Mouse (Mus musculus): Measurements from ENCODE around the gene Emilin2. TPM values are rescaled to one million over a fixed set of nuclear protein-coding genes. Genes with fewer than 3 reads are reported as not detected.

Emilin2 gene
- polyA plus RNA-seq, 1 experiment from 2014 or later, result 9.6 TPM

- Histone ChIP-seq H3K9me3 (replicated peaks) (no peaks in the 10 kb centered on the region), H3K9ac (peak overlapping the region; percentile 68), H3K4me2 (replicated peaks) (peak overlapping the region; percentile 100), H3K27ac (no peak overlapping the region), H3K27me3 (peaks cover 15% of the 10 kb centered on the region), H3K36me3 (no peaks in the 10 kb centered on the region), H3K4me1 (peaks cover 16% of the 10 kb centered on the region), H3K4me3 (peak overlapping the region; percentile 72)
- WGBS, result under 1% methylated on average over 60 of the region's 67 CpGs
- ATAC-seq (ENCODE audit: low FRiP score), result peak; percentile 58
Measured at GRCm38 (mm10) chr17:71310486-71311339, 1.1 kb downstream of the Emilin2 start.

DNA sequence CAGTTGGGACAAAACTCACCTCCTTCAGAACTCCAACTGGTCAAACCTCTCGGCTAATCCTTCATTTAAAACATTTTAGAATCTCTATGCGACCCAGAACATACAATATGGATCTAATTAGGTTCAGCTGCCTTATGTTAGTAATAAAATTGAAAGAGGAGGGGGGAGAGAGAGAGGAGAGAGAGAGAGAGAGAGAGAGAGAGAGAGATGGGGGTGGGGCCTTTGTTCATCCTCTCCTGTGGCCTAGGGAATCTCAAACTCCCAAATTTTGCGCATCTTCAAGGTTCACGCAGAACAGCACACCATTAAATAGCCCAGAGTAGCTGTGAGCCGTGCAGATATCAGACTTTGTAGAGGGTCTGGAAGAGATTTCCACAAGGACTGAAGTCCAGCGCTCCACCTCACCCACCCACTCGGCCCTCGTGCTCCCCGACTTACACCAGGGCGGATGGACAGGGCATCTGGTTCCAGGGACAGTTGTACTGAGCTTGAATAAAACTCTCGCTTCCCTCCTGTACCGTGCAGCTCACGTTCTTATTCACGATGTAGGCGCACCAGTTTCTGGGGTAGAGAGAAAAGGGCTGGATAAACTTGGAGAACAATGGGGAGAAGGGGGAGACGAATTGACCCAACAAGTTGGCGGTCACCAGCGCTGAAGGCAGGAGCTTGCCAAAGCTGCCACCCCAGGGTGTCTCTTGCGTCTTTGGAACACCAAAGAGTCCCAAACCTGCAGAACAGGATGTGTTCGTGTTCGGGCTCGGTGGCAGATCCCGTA, 1.9 kb downstream of the Emilin2 start:
- WGBS, result 3% methylated on average over 23 of the region's 23 CpGs
- H3K9me3 ChIP-seq (replicated peaks), result no peaks in the 10 kb centered on the region
- no peaks in the 10 kb centered on the region for H3K36me3 ChIP-seq
- ATAC-seq (ENCODE audit: low FRiP score), result peak; percentile 55
- peak overlapping the region; percentile 72 for H3K4me3 ChIP-seq
- H3K27ac ChIP-seq, result no peak overlapping the region
- peaks cover 15% of the 10 kb centered on the region for H3K27me3 ChIP-seq
- peak overlapping the region; percentile 100 for H3K4me2 ChIP-seq (replicated peaks)
- peak overlapping the region; percentile 68 for H3K9ac ChIP-seq
- peaks cover 16% of the 10 kb centered on the region for H3K4me1 ChIP-seq

DNA sequence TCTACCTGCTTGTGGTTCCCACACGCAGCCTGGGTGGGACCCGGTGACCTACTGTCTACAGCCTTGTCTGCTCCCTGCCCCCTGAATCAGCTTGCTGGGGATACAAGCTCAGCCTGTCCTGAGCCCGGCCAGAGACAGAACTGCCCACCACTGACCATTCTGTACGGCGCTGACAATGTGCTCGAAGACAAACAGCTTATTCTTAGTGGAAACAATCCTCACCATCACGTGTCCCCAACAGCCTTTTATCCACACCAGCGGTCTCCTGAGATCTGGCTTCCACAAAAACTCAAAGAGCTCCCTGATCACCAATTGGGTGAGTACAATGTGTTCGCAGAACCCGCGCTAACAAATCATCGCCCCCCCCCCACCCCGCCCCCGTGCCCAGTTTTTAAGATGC, 2.6 kb downstream of the Emilin2 start:
- no peak overlapping the region for H3K9ac ChIP-seq

GRCm38 (mm10) chr17:71308296-71308695, 3.5 kb downstream of the Emilin2 start:
- Histone ChIP-seq H3K4me1 (peaks cover 16% of the 10 kb centered on the region), H3K9ac (no peak overlapping the region), H3K27ac (no peak overlapping the region), H3K4me3 (no peak overlapping the region), H3K27me3 (peaks cover 15% of the 10 kb centered on the region), H3K4me2 (replicated peaks) (no peak overlapping the region), H3K9me3 (replicated peaks) (no peaks in the 10 kb centered on the region), H3K36me3 (no peaks in the 10 kb centered on the region)
- WGBS, result 93% methylated on average over 5 of the region's 5 CpGs
- ATAC-seq (ENCODE audit: low FRiP score), result no peak

More for the DNA sequence above, 2.6 kb downstream of the Emilin2 start:
- H3K27ac ChIP-seq, result no peak overlapping the region
- H3K4me3 ChIP-seq, result no peak overlapping the region
- no peaks in the 10 kb centered on the region for H3K9me3 ChIP-seq (replicated peaks)
- no peaks in the 10 kb centered on the region for H3K36me3 ChIP-seq
- peak overlapping the region; percentile 100 for H3K4me2 ChIP-seq (replicated peaks)
- 16% methylated on average over 14 of the region's 14 CpGs for WGBS
- peaks cover 15% of the 10 kb centered on the region for H3K27me3 ChIP-seq
- peaks cover 16% of the 10 kb centered on the region for H3K4me1 ChIP-seq
- no peak for ATAC-seq (ENCODE audit: low FRiP score)

- no peak overlapping the region for H3K27ac ChIP-seq
- H3K4me3 ChIP-seq, result no peak overlapping the region
- peaks cover 15% of the 10 kb centered on the region for H3K27me3 ChIP-seq
- peaks cover 16% of the 10 kb centered on the region for H3K4me1 ChIP-seq
- whole genome bisulfite sequencing, result 88% methylated on average over 10 of the region's 10 CpGs
- no peak overlapping the region for H3K4me2 ChIP-seq (replicated peaks)
- no peaks in the 10 kb centered on the region for H3K36me3 ChIP-seq
- no peak overlapping the region for H3K9ac ChIP-seq
- H3K9me3 ChIP-seq (replicated peaks), result no peaks in the 10 kb centered on the region
- ATAC-seq (ENCODE audit: low FRiP score), result no peak
Measured at GRCm38 (mm10) chr17:71307251-71307790, 4.5 kb downstream of the Emilin2 start.

DNA sequence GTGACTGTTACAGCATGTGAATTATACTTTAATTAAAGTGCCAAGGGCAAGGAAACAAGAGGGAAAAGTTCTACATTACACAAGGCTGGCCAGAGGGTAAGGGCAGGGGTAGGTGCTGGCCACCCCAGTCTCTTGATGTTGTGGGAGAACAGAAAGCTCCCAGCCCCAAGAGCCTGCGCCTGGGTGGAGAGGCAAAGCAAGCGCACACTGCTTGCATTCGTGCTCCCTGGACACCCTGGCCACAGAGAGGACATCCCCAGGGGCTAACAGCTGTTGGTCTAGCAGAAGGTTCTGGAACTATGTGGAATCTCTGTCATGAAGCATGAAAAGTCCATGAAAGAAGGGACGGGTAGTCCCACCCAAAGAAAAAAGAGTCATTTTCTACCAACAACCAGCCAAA, 5.1 kb downstream of the Emilin2 start:
- Histone ChIP-seq H3K36me3 (no peaks in the 10 kb centered on the region), H3K4me3 (no peak overlapping the region)
- WGBS, result 94% methylated on average over 4 of the region's 4 CpGs

GRCm38 (mm10) chr17:71306091-71306490, 5.7 kb downstream of the Emilin2 start:
- no peak for ATAC-seq (ENCODE audit: low FRiP score)
- WGBS, result 76% methylated on average over 6 of the region's 6 CpGs
- no peak overlapping the region for H3K4me3 ChIP-seq
- H3K27ac ChIP-seq, result no peak overlapping the region
- no peak overlapping the region for H3K9ac ChIP-seq
- H3K9me3 ChIP-seq (replicated peaks), result no peaks in the 10 kb centered on the region
- peaks cover 11% of the 10 kb centered on the region for H3K4me1 ChIP-seq
- H3K4me2 ChIP-seq (replicated peaks), result no peak overlapping the region
- H3K36me3 ChIP-seq, result no peaks in the 10 kb centered on the region
- H3K27me3 ChIP-seq, result peaks cover 8% of the 10 kb centered on the region; the same call in 1 of the 2 replicates

More for the DNA sequence above, 5.1 kb downstream of the Emilin2 start:
- Histone ChIP-seq H3K27me3 (peaks cover 11% of the 10 kb centered on the region), H3K9ac (no peak overlapping the region), H3K27ac (no peak overlapping the region), H3K9me3 (replicated peaks) (no peaks in the 10 kb centered on the region), H3K4me2 (replicated peaks) (no peak overlapping the region), H3K4me1 (peaks cover 16% of the 10 kb centered on the region)
- ATAC-seq (ENCODE audit: low FRiP score), result no peak

DNA sequence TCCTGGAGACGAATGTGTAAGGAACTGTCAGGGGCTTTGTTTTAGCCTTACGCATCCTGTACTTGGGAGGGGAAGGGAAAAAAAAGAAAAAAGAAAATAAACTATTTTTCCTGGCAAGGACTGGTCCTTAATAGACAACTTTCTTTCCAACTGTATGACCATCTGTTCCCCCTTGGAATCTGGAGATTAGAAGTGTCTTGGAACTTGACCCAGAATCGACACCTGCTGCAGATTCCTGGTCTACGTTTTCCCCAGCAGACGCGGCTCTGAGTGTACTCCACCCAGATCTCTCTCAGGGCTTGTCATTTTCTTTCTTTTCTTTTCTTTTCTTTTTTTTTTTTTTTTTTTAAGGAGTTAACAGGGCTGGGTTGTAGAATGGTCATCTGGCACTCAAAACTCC, 8.3 kb downstream of the Emilin2 start:
- Histone ChIP-seq H3K27ac (no peak overlapping the region), H3K4me1 (no peaks in the 10 kb centered on the region), H3K9me3 (replicated peaks) (no peaks in the 10 kb centered on the region), H3K4me2 (replicated peaks) (no peak overlapping the region), H3K9ac (no peak overlapping the region), H3K27me3 (no peaks in the 10 kb centered on the region), H3K36me3 (no peaks in the 10 kb centered on the region), H3K4me3 (no peak overlapping the region)
- 76% methylated on average over 6 of the region's 6 CpGs for WGBS
- no peak for ATAC-seq (ENCODE audit: low FRiP score)

GRCm38 (mm10) chr17:71301413-71301812, 10.4 kb downstream of the Emilin2 start:
- H3K4me3 ChIP-seq, result no peak overlapping the region
- H3K27me3 ChIP-seq, result no peaks in the 10 kb centered on the region
- no peak overlapping the region for H3K4me2 ChIP-seq (replicated peaks)
- no peak overlapping the region for H3K9ac ChIP-seq
- H3K9me3 ChIP-seq (replicated peaks), result no peaks in the 10 kb centered on the region
- H3K4me1 ChIP-seq, result no peaks in the 10 kb centered on the region
- 70% methylated on average over 5 of the region's 5 CpGs for WGBS
- H3K27ac ChIP-seq, result no peak overlapping the region
- H3K36me3 ChIP-seq, result no peaks in the 10 kb centered on the region
- no peak for ATAC-seq (ENCODE audit: low FRiP score)

DNA sequence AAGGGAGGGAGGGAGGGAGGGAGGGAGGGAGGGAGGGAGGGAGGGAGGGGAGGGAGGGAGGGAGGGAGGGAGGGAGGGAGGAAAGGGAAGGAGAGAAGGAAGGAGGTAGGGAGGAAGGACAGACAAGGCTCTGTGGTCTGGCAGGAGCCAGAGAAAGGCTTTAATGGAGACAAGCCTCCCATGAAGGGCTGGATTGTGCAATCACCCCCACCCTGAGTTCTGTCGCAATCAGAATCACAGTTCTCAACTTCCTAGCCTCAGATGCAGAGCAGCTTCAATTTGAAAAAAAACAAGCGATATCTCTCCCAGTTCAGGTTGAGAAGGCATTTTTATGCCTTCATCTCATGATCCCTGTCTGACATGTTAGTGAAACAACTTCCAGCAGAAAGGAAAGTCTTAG, 11.4 kb downstream of the Emilin2 start:
- no peak for ATAC-seq (ENCODE audit: low FRiP score)

GRCm38 (mm10) chr17:71299879-71300278, 11.9 kb downstream of the Emilin2 start:
- Histone ChIP-seq H3K27ac (no peak overlapping the region), H3K4me3 (no peak overlapping the region), H3K9me3 (replicated peaks) (no peaks in the 10 kb centered on the region), H3K36me3 (no peaks in the 10 kb centered on the region), H3K4me2 (replicated peaks) (no peak overlapping the region), H3K27me3 (no peaks in the 10 kb centered on the region), H3K9ac (no peak overlapping the region), H3K4me1 (no peaks in the 10 kb centered on the region)
- no peak for ATAC-seq (ENCODE audit: low FRiP score)
- WGBS, result 93% methylated on average over 4 of the region's 4 CpGs

More for the DNA sequence above, 11.4 kb downstream of the Emilin2 start:
- no peaks in the 10 kb centered on the region for H3K9me3 ChIP-seq (replicated peaks)
- no peaks in the 10 kb centered on the region for H3K4me1 ChIP-seq
- no peak overlapping the region for H3K4me3 ChIP-seq
- no peaks in the 10 kb centered on the region for H3K27me3 ChIP-seq
- WGBS, result 81% methylated on average over 2 of the region's 2 CpGs
- no peak overlapping the region for H3K9ac ChIP-seq
- H3K4me2 ChIP-seq (replicated peaks), result no peak overlapping the region
- no peaks in the 10 kb centered on the region for H3K36me3 ChIP-seq
- no peak overlapping the region for H3K27ac ChIP-seq

- 87% methylated on average over 3 of the region's 3 CpGs for WGBS
- H3K4me2 ChIP-seq (replicated peaks), result no peak overlapping the region
- H3K4me3 ChIP-seq, result no peak overlapping the region
- H3K4me1 ChIP-seq, result no peaks in the 10 kb centered on the region
- H3K9me3 ChIP-seq (replicated peaks), result no peaks in the 10 kb centered on the region
- H3K9ac ChIP-seq, result no peak overlapping the region
- no peak for ATAC-seq (ENCODE audit: low FRiP score)
- no peak overlapping the region for H3K27ac ChIP-seq
- no peaks in the 10 kb centered on the region for H3K36me3 ChIP-seq
- no peaks in the 10 kb centered on the region for H3K27me3 ChIP-seq
Measured at GRCm38 (mm10) chr17:71294570-71294969, 17.2 kb downstream of the Emilin2 start.
